Mouse (Mus musculus): Measurements from ENCODE around the gene Adra2a. TPM values are rescaled to one million over a fixed set of nuclear protein-coding genes. Genes with fewer than 3 reads are reported as not detected.

Gene Adra2a
- polyA plus RNA-seq, 1 experiment from 2014 or later = 0.11 TPM

GRCm38 (mm10) chr19:54068447-54068846 is 24.5 kb downstream of the Adra2a start:
- Histone ChIP-seq H3K27ac (ENCODE audit: low read depth, low read length) (no peak overlapping the region), H3K4me1 (replicated peaks; ENCODE audit: control insufficient read depth, insufficient read depth, low read length) (no peaks in the 10 kb centered on the region), H3K4me2 (no peak overlapping the region), H3K4me3 (ENCODE audit: low read depth, low read length) (no peak overlapping the region), H3K36me3 (ENCODE audit: control insufficient read depth, insufficient read depth, low read length) (no peaks in the 10 kb centered on the region), H3K9ac (ENCODE audit: low read depth, low read length) (no peak overlapping the region), H3K9me3 (ENCODE audit: control insufficient read depth, low read length) (no peaks in the 10 kb centered on the region), H3K27me3 (replicated peaks; ENCODE audit: control insufficient read depth, insufficient read depth, low read length) (no peaks in the 10 kb centered on the region)
- DNase-seq (ENCODE audit: low spot score) (no peak), ATAC-seq (replicated peaks; ENCODE audit: low FRiP score) (no peak)
- WGBS = 76% methylated on average over 7 of the region's 7 CpGs

- 67% methylated on average over 5 of the region's 5 CpGs for WGBS
Observed at GRCm38 (mm10) chr19:54070521-54070920, 26.6 kb downstream of the Adra2a start.

GRCm38 (mm10) chr19:54072233-54072800 is 28.4 kb downstream of the Adra2a start:
- no peak overlapping the region for H3K9ac ChIP-seq (ENCODE audit: low read depth, low read length)
- DNase-seq (ENCODE audit: low spot score) = no peak
- no peak overlapping the region for H3K4me2 ChIP-seq
- no peak for ATAC-seq (replicated peaks; ENCODE audit: low FRiP score)
- H3K9me3 ChIP-seq (ENCODE audit: control insufficient read depth, low read length) = no peaks in the 10 kb centered on the region
- 78% methylated on average over 5 of the region's 5 CpGs for WGBS
- H3K4me1 ChIP-seq (replicated peaks; ENCODE audit: control insufficient read depth, insufficient read depth, low read length) = no peaks in the 10 kb centered on the region
- no peak overlapping the region for H3K4me3 ChIP-seq (ENCODE audit: low read depth, low read length)
- H3K27me3 ChIP-seq (replicated peaks; ENCODE audit: control insufficient read depth, insufficient read depth, low read length) = no peaks in the 10 kb centered on the region
- no peaks in the 10 kb centered on the region for H3K36me3 ChIP-seq (ENCODE audit: control insufficient read depth, insufficient read depth, low read length)
- no peak overlapping the region for H3K27ac ChIP-seq (ENCODE audit: low read depth, low read length)

More at GRCm38 (mm10) chr19:54070521-54070920, 26.6 kb downstream of the Adra2a start:
- no peak for DNase-seq (ENCODE audit: low spot score)
- no peaks in the 10 kb centered on the region for H3K36me3 ChIP-seq (ENCODE audit: control insufficient read depth, insufficient read depth, low read length)
- ATAC-seq (replicated peaks; ENCODE audit: low FRiP score) = no peak
- no peak overlapping the region for H3K27ac ChIP-seq (ENCODE audit: low read depth, low read length)
- no peak overlapping the region for H3K4me2 ChIP-seq
- H3K9me3 ChIP-seq (ENCODE audit: control insufficient read depth, low read length) = no peaks in the 10 kb centered on the region
- H3K4me3 ChIP-seq (ENCODE audit: low read depth, low read length) = no peak overlapping the region
- no peak overlapping the region for H3K9ac ChIP-seq (ENCODE audit: low read depth, low read length)
- H3K4me1 ChIP-seq (replicated peaks; ENCODE audit: control insufficient read depth, insufficient read depth, low read length) = no peaks in the 10 kb centered on the region
- H3K27me3 ChIP-seq (replicated peaks; ENCODE audit: control insufficient read depth, insufficient read depth, low read length) = no peaks in the 10 kb centered on the region

- Histone ChIP-seq H3K4me2 (no peak overlapping the region), H3K4me1 (replicated peaks; ENCODE audit: control insufficient read depth, insufficient read depth, low read length) (0 out of 2 replicates have a peak, but pooled peaks cover 3% of the 10 kb centered on the region), H3K9me3 (ENCODE audit: control insufficient read depth, low read length) (no peaks in the 10 kb centered on the region), H3K36me3 (ENCODE audit: control insufficient read depth, insufficient read depth, low read length) (no peaks in the 10 kb centered on the region), H3K27me3 (replicated peaks; ENCODE audit: control insufficient read depth, insufficient read depth, low read length) (no peaks in the 10 kb centered on the region), H3K9ac (ENCODE audit: low read depth, low read length) (no peak overlapping the region), H3K4me3 (ENCODE audit: low read depth, low read length) (no peak overlapping the region), H3K27ac (ENCODE audit: low read depth, low read length) (no peak overlapping the region)
- DNase-seq (ENCODE audit: low spot score) (no peak), ATAC-seq (replicated peaks; ENCODE audit: low FRiP score) (no peak)
- 55% methylated on average over 10 of the region's 10 CpGs for WGBS
Observed at GRCm38 (mm10) chr19:54076362-54077349, 32.7 kb downstream of the Adra2a start.

GRCm38 (mm10) chr19:54081303-54081702 is 37.4 kb downstream of the Adra2a start:
- 74% methylated on average over 9 of the region's 9 CpGs for WGBS

GRCm38 (mm10) chr19:54081716-54082165 is 37.8 kb downstream of the Adra2a start:
- DNase-seq (ENCODE audit: low spot score) (no peak), ATAC-seq (replicated peaks; ENCODE audit: low FRiP score) (no peak)
- Histone ChIP-seq H3K4me1 (replicated peaks; ENCODE audit: control insufficient read depth, insufficient read depth, low read length) (0 out of 2 replicates have a peak, but pooled peaks cover 3% of the 10 kb centered on the region), H3K27ac (ENCODE audit: low read depth, low read length) (no peak overlapping the region), H3K4me2 (no peak overlapping the region), H3K4me3 (ENCODE audit: low read depth, low read length) (no peak overlapping the region), H3K9ac (ENCODE audit: low read depth, low read length) (no peak overlapping the region), H3K36me3 (ENCODE audit: control insufficient read depth, insufficient read depth, low read length) (no peaks in the 10 kb centered on the region), H3K27me3 (replicated peaks; ENCODE audit: control insufficient read depth, insufficient read depth, low read length) (no peaks in the 10 kb centered on the region; the same call in 1 of the 2 replicates), H3K9me3 (ENCODE audit: control insufficient read depth, low read length) (no peaks in the 10 kb centered on the region)
- 54% methylated on average over 9 of the region's 9 CpGs for WGBS

More at GRCm38 (mm10) chr19:54081303-54081702, 37.4 kb downstream of the Adra2a start:
- Histone ChIP-seq H3K27me3 (replicated peaks; ENCODE audit: control insufficient read depth, insufficient read depth, low read length) (no peaks in the 10 kb centered on the region; the same call in 1 of the 2 replicates), H3K27ac (ENCODE audit: low read depth, low read length) (no peak overlapping the region), H3K36me3 (ENCODE audit: control insufficient read depth, insufficient read depth, low read length) (no peaks in the 10 kb centered on the region), H3K9ac (ENCODE audit: low read depth, low read length) (no peak overlapping the region), H3K4me1 (replicated peaks; ENCODE audit: control insufficient read depth, insufficient read depth, low read length) (0 out of 2 replicates have a peak, but pooled peaks cover 3% of the 10 kb centered on the region), H3K4me3 (ENCODE audit: low read depth, low read length) (no peak overlapping the region), H3K4me2 (no peak overlapping the region), H3K9me3 (ENCODE audit: control insufficient read depth, low read length) (no peaks in the 10 kb centered on the region)
- DNase-seq (ENCODE audit: low spot score) (no peak), ATAC-seq (replicated peaks; ENCODE audit: low FRiP score) (no peak)

- Histone ChIP-seq H3K27me3 (replicated peaks; ENCODE audit: control insufficient read depth, insufficient read depth, low read length) (no peaks in the 10 kb centered on the region; the same call in 1 of the 2 replicates), H3K27ac (ENCODE audit: low read depth, low read length) (peak overlapping the region; percentile 30; the same call in 1 of the 2 replicates), H3K9ac (ENCODE audit: low read depth, low read length) (0 out of 2 replicates have a peak overlapping the region, but pooled peaks have one; percentile 25), H3K36me3 (ENCODE audit: control insufficient read depth, insufficient read depth, low read length) (no peaks in the 10 kb centered on the region), H3K9me3 (ENCODE audit: control insufficient read depth, low read length) (no peaks in the 10 kb centered on the region), H3K4me3 (ENCODE audit: low read depth, low read length) (0 out of 2 replicates have a peak overlapping the region, but pooled peaks have one; percentile 10), H3K4me2 (peak overlapping the region; percentile 47), H3K4me1 (replicated peaks; ENCODE audit: control insufficient read depth, insufficient read depth, low read length) (peaks cover 14% of the 10 kb centered on the region)
- DNase-seq (ENCODE audit: low spot score) (peak; percentile 49), ATAC-seq (replicated peaks; ENCODE audit: low FRiP score) (peak; percentile 97)
- 25% methylated on average over 10 of the region's 10 CpGs for WGBS
Observed at GRCm38 (mm10) chr19:54087319-54087718, 43.4 kb downstream of the Adra2a start.

GRCm38 (mm10) chr19:54093599-54093998 is 49.6 kb downstream of the Adra2a start:
- DNase-seq (ENCODE audit: low spot score) = no peak
- Histone ChIP-seq H3K4me1 (replicated peaks; ENCODE audit: control insufficient read depth, insufficient read depth, low read length) (no peaks in the 10 kb centered on the region), H3K4me2 (no peak overlapping the region), H3K27ac (ENCODE audit: low read depth, low read length) (no peak overlapping the region), H3K9ac (ENCODE audit: low read depth, low read length) (no peak overlapping the region), H3K9me3 (ENCODE audit: control insufficient read depth, low read length) (no peaks in the 10 kb centered on the region), H3K36me3 (ENCODE audit: control insufficient read depth, insufficient read depth, low read length) (no peaks in the 10 kb centered on the region), H3K4me3 (ENCODE audit: low read depth, low read length) (no peak overlapping the region), H3K27me3 (replicated peaks; ENCODE audit: control insufficient read depth, insufficient read depth, low read length) (no peaks in the 10 kb centered on the region)
- no peak for ATAC-seq (replicated peaks; ENCODE audit: low FRiP score)
- WGBS = 74% methylated on average over 3 of the region's 3 CpGs

Data from liver, embryonic 11.5 days (tissue).